In the genomic region with DNA sequence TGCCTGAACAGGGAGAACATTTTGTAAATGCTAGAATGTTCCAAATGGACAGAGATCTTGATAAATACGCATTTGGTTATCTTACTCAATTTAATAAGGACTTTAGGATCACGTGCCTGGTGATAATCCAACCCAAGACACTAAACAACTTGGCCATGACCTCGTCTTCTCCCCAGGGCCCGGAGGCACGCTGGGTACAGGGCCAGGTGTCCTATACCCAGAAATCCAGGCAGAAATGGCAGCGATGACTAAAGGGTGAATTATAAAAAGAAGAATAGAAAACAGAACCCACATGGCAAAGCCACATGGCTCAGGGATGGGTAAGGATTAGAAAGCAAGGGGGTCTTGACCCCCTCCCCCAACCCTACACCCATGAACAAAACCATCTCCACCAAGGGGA, we compare ENCODE assay signal across 21 mouse cellular contexts. TPM values are rescaled to one million over a fixed set of nuclear protein-coding genes. Genes with fewer than 3 reads are reported as not detected.
"Had no signal": no experiment of that assay in that cellular context is flagged by ENCODE, and none has a peak within 500 bp of the region (broad histone marks: within the 10 kb centered on the region; RNA-seq: fewer than 3 reads in every experiment).

No protein-coding gene starts in this region.

- H3K27me3 ChIP-seq: liver, embryonic 15.5 days; neural tube, embryonic 15.5 days had no signal

- H3K9ac ChIP-seq: liver, embryonic 15.5 days; neural tube, embryonic 15.5 days had no signal

- H3K27ac ChIP-seq: liver, embryonic 15.5 days; midbrain, embryonic 10.5 days; neural tube, embryonic 15.5 days had no signal

- DNase-seq: left cerebral cortex, postnatal 4 days; lung, adult 2 months; midbrain, embryonic 14.5 days; right cerebral cortex, adult 18-20 months; right cerebral cortex, postnatal 25 days; spleen, adult 18-20 months; thymus, postnatal 4 days had no signal

- ATAC-seq: lung, postnatal 0 days had no signal

- H3K4me2 ChIP-seq: liver, embryonic 11.5 days; liver, embryonic 15.5 days; neural tube, embryonic 15.5 days had no signal

- H3K9me3 ChIP-seq: liver, embryonic 15.5 days; midbrain, embryonic 10.5 days; neural tube, embryonic 15.5 days had no signal

- H3K4me3 ChIP-seq: liver, embryonic 15.5 days; midbrain, embryonic 10.5 days; myocyte; neural tube, embryonic 15.5 days had no signal

- H3K36me3 ChIP-seq: liver, embryonic 15.5 days; midbrain, embryonic 10.5 days; neural tube, embryonic 15.5 days had no signal

RNA-seq across cellular contexts. Expression of gene Cebpe, which starts 29.7 kb away (rescaled TPM):
- total RNA-seq: layer of hippocampus, adult 8-10 months; layer of hippocampus, postnatal 14 days; left cerebral cortex, adult 18-20 months; left cerebral cortex, postnatal 10 days; left cerebral cortex, postnatal 4 days had no signal
- polyA plus RNA-seq: midbrain, embryonic 14.5 days; myocyte; neural tube, embryonic 11.5 days; stomach, embryonic 14.5 days; thymus, postnatal 0 days had no signal

RNA-seq across cellular contexts. Expression of gene Slc7a8, which starts 40.0 kb away (rescaled TPM):
- polyA plus RNA-seq: myocyte had no signal

RNA-seq across cellular contexts. Expression of gene Gm29776, which starts 43.1 kb away (rescaled TPM):
- total RNA-seq: left cerebral cortex, adult 18-20 months; left cerebral cortex, postnatal 4 days had no signal
- polyA plus RNA-seq: large intestine, adult 2 months; midbrain, embryonic 10.5 days had no signal
